Mouse (Mus musculus) left cerebral cortex, adult 6 months (tissue): Measurements from ENCODE around the gene 6430550D23Rik. TPM values are rescaled to one million over a fixed set of nuclear protein-coding genes. Genes with fewer than 3 reads are reported as not detected.

ENCODE experiments used
- long read RNA-seq, 2 experiments: library from polyadenylated mRNA; unstranded; transcript quantifications; one replicate each; pipeline ENCODE4 v2.0.0; 2019 to 2020
- polyA plus RNA-seq: library from polyadenylated mRNA; unstranded; fragments of <200 nt; fragmentation: Nextera tagmentation; gene quantifications from 2 replicates; pipeline ENCODE4 v1.2.3, GENCODE M21; 2021

Gene 6430550D23Rik
- polyA plus RNA-seq, result 0.26 and 0.33 TPM in 2 replicates
- long read RNA-seq, experiment 1, partial matches to known transcripts, result 1 of 6 reads
- long read RNA-seq, experiment 1, other reads (novel, unspliced or antisense), result 4 of 6 reads
- long read RNA-seq, experiment 2, partial matches to known transcripts, result 0 of 1 reads
- long read RNA-seq, experiment 2, other reads (novel, unspliced or antisense), result 1 of 1 reads

DNA sequence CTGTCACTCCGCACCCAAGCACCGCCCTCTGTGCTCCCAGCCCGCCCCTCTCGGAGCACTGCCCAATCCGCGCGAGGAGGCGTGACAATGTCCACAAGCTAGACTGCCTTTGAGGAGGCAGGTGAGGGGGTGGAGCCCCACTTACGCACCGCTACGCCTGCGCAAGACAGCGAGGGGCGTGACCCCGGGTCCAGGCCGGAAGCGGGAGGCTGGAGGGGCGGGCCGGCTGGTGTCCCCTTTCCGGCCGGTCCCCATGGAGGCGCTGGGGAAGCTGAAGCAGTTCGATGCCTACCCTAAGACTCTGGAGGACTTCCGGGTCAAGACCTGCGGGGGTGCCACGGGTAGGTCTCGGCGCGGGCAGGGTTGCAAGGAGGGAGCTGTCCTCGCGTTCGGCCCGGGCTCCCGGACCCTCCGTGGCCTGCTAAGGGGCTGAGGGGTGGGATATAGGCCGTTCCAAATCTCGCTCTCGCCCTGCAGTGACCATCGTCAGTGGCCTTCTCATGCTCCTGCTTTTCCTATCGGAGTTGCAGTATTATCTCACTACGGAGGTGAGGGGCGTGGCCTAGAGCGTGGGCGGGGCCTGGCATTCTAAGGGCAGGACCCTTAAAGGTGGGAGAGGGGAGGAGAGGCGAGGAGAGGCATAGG lies at the start of gene 6430550D23Rik, which contains the start of gene Ergic3:
6430550D23Rik (minus strand) TSS at position 90 of the 645 bp plus-strand sequence.
Ergic3 (plus strand) TSS at position 158 of the 645 bp plus-strand sequence.

GRCm38 (mm10) chr2:156052816-156053215 lies 45.0 kb upstream of the 6430550D23Rik start, which contains the start of gene Fer1l4:
Gene Fer1l4 (minus strand): TSS chr2:156052947.

GRCm38 (mm10) chr2:155956134-155957059 lies 51.4 kb downstream of the 6430550D23Rik start, which contains the start of gene Cep250:
Gene Cep250 (plus strand): TSS chr2:155956458.

DNA sequence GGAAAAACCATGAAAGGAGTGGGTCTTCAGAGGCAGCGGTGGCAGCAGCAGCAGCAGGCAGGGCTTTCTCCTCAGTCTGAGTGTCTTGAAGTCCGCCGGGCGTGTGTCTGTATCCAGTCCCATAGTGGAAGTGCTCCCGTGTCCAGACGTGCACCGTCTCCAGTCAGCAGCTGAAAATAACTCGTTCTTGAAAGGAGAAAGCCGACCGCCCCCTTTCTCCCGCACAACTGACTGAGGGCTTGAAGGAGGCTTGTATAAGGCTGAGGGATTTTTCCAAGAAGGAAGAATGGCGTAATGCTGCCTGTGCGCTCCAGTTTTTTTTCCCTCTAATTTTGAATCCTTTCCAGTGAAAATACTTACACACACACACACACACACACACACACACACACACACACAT lies 62.7 kb downstream of the 6430550D23Rik start, which contains the start of gene Gdf5:
Gdf5 (minus strand) TSS at position 244 of the 400 bp plus-strand sequence.

GRCm38 (mm10) chr2:155940681-155941080 lies 67.1 kb downstream of the 6430550D23Rik start, which contains the start of gene Gm15557:
Gene Gm15557 (plus strand): TSS chr2:155940728.

GRCm38 (mm10) chr2:155929531-155930442 lies 78.0 kb downstream of the 6430550D23Rik start, which contains the start of gene Uqcc1:
Gene Uqcc1 (minus strand): TSS chr2:155930310.

Other genes with a start within 250 kb of the 6430550D23Rik start
- gene Mmp24, start 232.6 kb downstream of the 6430550D23Rik start, polyA plus RNA-seq, result 2.1 and 2.4 TPM in 2 replicates
- gene BC029722, start 188.6 kb downstream of the 6430550D23Rik start, polyA plus RNA-seq, result 74.3 and 108 TPM in 2 replicates
- gene Eif6, start 181.1 kb downstream of the 6430550D23Rik start, polyA plus RNA-seq, result 88.0 and 121 TPM in 2 replicates
- 0.05 and 0.06 TPM in 2 replicates for gene Fam83c, start 173.1 kb downstream of the 6430550D23Rik start, polyA plus RNA-seq
- 53.9 and 71.2 TPM in 2 replicates for gene Uqcc1, start 77.7 kb downstream of the 6430550D23Rik start, polyA plus RNA-seq
- gene Gm15557, start 67.2 kb downstream of the 6430550D23Rik start, polyA plus RNA-seq, result not detected in 2 replicates
- gene Gdf5, start 62.6 kb downstream of the 6430550D23Rik start, polyA plus RNA-seq, result 0.20 and 0.58 TPM in 2 replicates
- 3.9 and 4.1 TPM in 2 replicates for gene Cep250, start 51.5 kb downstream of the 6430550D23Rik start, polyA plus RNA-seq
- gene Ergic3, start 68 bp upstream of the 6430550D23Rik start, polyA plus RNA-seq, result 363 and 436 TPM in 2 replicates
- not detected in 2 replicates for gene Fer1l4, start 45.0 kb upstream of the 6430550D23Rik start, polyA plus RNA-seq
- 2.8 and 3.0 TPM in 2 replicates for gene Spag4, start 57.2 kb upstream of the 6430550D23Rik start, polyA plus RNA-seq
- gene Cpne1, start 104.0 kb upstream of the 6430550D23Rik start, polyA plus RNA-seq, result 9.6 and 13.1 TPM in 2 replicates
- 5.7 and 7.7 TPM in 2 replicates for gene Rbm12, start 104.0 kb upstream of the 6430550D23Rik start, polyA plus RNA-seq
- gene Gm28036, start 119.1 kb upstream of the 6430550D23Rik start, polyA plus RNA-seq, result 5.1 and 5.2 TPM in 2 replicates
- 495 and 586 TPM in 2 replicates for gene Romo1, start 136.1 kb upstream of the 6430550D23Rik start, polyA plus RNA-seq
- gene Nfs1, start 136.2 kb upstream of the 6430550D23Rik start, polyA plus RNA-seq, result 42.5 and 54.2 TPM in 2 replicates
- gene Rbm39, start 172.3 kb upstream of the 6430550D23Rik start, polyA plus RNA-seq, result 190 and 225 TPM in 2 replicates
- gene Phf20, start 188.5 kb upstream of the 6430550D23Rik start, polyA plus RNA-seq, result 49.8 and 51.8 TPM in 2 replicates